ENCODE assay signal across 14 mouse cellular contexts in genomic region chr4:141562281-141562680, GRCm38 (mm10). TPM values are rescaled to one million over a fixed set of nuclear protein-coding genes. Genes with fewer than 3 reads are reported as not detected.
DNase-seq lines count a peak whose midpoint lies in the region; ATAC-seq and TF ChIP-seq lines count a peak whose summit lies in the region.
"Had no signal": no experiment of that assay in that cellular context is flagged by ENCODE, and none has a peak within 500 bp of the region (broad histone marks: within the 10 kb centered on the region; RNA-seq: fewer than 3 reads in every experiment).

No protein-coding gene starts in this region.

- peak; percentile 4; the same call in 1 of the 2 replicates for ATAC-seq in lung, embryonic 15.5 days (ENCODE audit: borderline replicate concordance, extremely low read depth, low FRiP score, low TSS enrichment)

- H3K27me3 ChIP-seq in lung, embryonic 15.5 days: no peaks in the 10 kb centered on the region
- H3K27me3 ChIP-seq: neural tube, embryonic 15.5 days had no signal

- peak overlapping the region; percentile 49; the same call in 1 of the 2 replicates for H3K27ac ChIP-seq in lung, embryonic 15.5 days
- H3K27ac ChIP-seq: liver, embryonic 14.5 days; neural tube, embryonic 15.5 days had no signal

- H3K4me3 ChIP-seq in lung, embryonic 15.5 days: no peak overlapping the region
- no peak overlapping the region for H3K4me3 ChIP-seq in lung, adult 2 months (replicated peaks; ENCODE audit: extremely low read depth, low read depth, low read length)
- H3K4me3 ChIP-seq: neural tube, embryonic 15.5 days had no signal

- H3K36me3 ChIP-seq in lung, embryonic 15.5 days: no peaks in the 10 kb centered on the region
- H3K36me3 ChIP-seq: neural tube, embryonic 15.5 days had no signal

- 58% methylated on average over 11 of the region's 11 CpGs for WGBS in lung, embryonic 15.5 days
- WGBS in lung, adult 2 months: 58% methylated on average over 11 of the region's 11 CpGs

- no peak overlapping the region for H3K9ac ChIP-seq in lung, embryonic 15.5 days
- H3K9ac ChIP-seq: liver, embryonic 14.5 days; neural tube, embryonic 15.5 days had no signal

- H3K4me2 ChIP-seq in lung, embryonic 15.5 days: no peak overlapping the region
- H3K4me2 ChIP-seq: neural tube, embryonic 15.5 days had no signal

- no peaks in the 10 kb centered on the region for H3K9me3 ChIP-seq in lung, embryonic 15.5 days
- H3K9me3 ChIP-seq: neural tube, embryonic 15.5 days had no signal

- no peak for TF ChIP-seq POLR2A in lung, adult 2 months (IDR thresholded peaks at IDR 0.05; ENCODE audit: borderline replicate concordance, extremely low read depth, low read depth, low read length)

- H3K4me1 ChIP-seq in lung, embryonic 15.5 days: peaks cover 12% of the 10 kb centered on the region
- H3K4me1 ChIP-seq in lung, adult 2 months (ENCODE audit: control insufficient read depth, insufficient read depth, low read length): peaks cover 5% of the 10 kb centered on the region; the same call in 1 of the 2 replicates

- no peak for DNase-seq in lung, adult 2 months
- peak; percentile 90 for DNase-seq in Muller cell, postnatal 12 days (ENCODE audit: inconsistent ontology term)
- peak; percentile 73 for DNase-seq in kidney, adult 11 months
- DNase-seq in kidney, postnatal 14 days: peak; percentile 78
- no peak for DNase-seq in gastrocnemius, postnatal 10 days
- DNase-seq in liver: no peak
- DNase-seq: adrenal gland, postnatal 10 days; cerebellum, postnatal 14 days; gastrocnemius, postnatal 36 days; left cerebral cortex, postnatal 4 days; right cerebral cortex, adult 18-20 months had no signal

- no peak for TF ChIP-seq CTCF in lung, adult 2 months (IDR thresholded peaks at IDR 0.05; ENCODE audit: insufficient read depth, low read length)

RNA-seq across cellular contexts. Expression of gene Spen, which starts 23.9 kb away (rescaled TPM):
- polyA plus RNA-seq in lung, embryonic 15.5 days (2015; fragmentation: Nextera tagmentation; extraction: Ambion mirVana): 9.1 and 10.3 TPM in 2 replicates
- 27.1 and 30.4 TPM in 2 replicates for polyA plus RNA-seq in lung, adult 2 months (2012; rRNA removed)
- total RNA-seq in gastrocnemius, postnatal 10 days (2021): 10 to 100 TPM; 23.4 to 30.9 TPM

RNA-seq across cellular contexts. Expression of gene Fblim1, which starts 43.6 kb away (rescaled TPM):
- polyA plus RNA-seq in lung, embryonic 15.5 days (2015; fragmentation: Nextera tagmentation; extraction: Ambion mirVana): 73.5 TPM in 2 replicates
- polyA plus RNA-seq in lung, adult 2 months (2012; rRNA removed): 36.2 and 45.7 TPM in 2 replicates
- total RNA-seq in gastrocnemius, postnatal 10 days (2021): 1 to 10 TPM; 3.8 to 6.6 TPM

RNA-seq across cellular contexts. Expression of gene Tmem82, which starts 56.2 kb away (rescaled TPM):
- 0.49 and 0.58 TPM in 2 replicates for polyA plus RNA-seq in lung, embryonic 15.5 days (2015; fragmentation: Nextera tagmentation; extraction: Ambion mirVana)
- polyA plus RNA-seq in lung, adult 2 months (2012; rRNA removed): 5.1 and 5.3 TPM in 2 replicates
- total RNA-seq in gastrocnemius, postnatal 10 days (2021): 1 to 10 TPM; 1.7 to 2.2 TPM

Comparison
In these comparisons a context has a peak if more than half of its experiments do, and no peak if none do; other contexts are left out.
1. DNase-seq: peak in Muller cell, postnatal 12 days (single experiment), kidney, adult 11 months (single experiment) and kidney, postnatal 14 days (single experiment); none in lung, adult 2 months (single experiment), gastrocnemius, postnatal 10 days (single experiment) and liver (single experiment).